Mouse (Mus musculus) megakaryocyte, embryonic 14.5 days (primary cell): ENCODE measurements around the gene Cox17. TPM values are rescaled to one million over a fixed set of nuclear protein-coding genes. Genes with fewer than 3 reads are reported as not detected.

Experiments
- H3K27me3 ChIP-seq: replicated peaks from 2 replicates; pipeline ENCODE3; 2012; ENCODE audit warnings: inconsistent platforms
- H3K36me3 ChIP-seq: replicated peaks from 2 replicates; pipeline ENCODE3; 2012; ENCODE audit warnings: low read length, inconsistent platforms, mixed read lengths
- H3K4me1 ChIP-seq: 2 replicates; pipeline ENCODE4 v1.6.1; 2012; ENCODE audit warnings: inconsistent platforms
- H3K4me3 ChIP-seq: replicated peaks from 2 replicates; pipeline ENCODE3; 2012; ENCODE audit warnings: moderate library complexity, mild to moderate bottlenecking, inconsistent platforms
- H3K9me3 ChIP-seq: 2 replicates; pipeline ENCODE4 v1.6.1; 2012; ENCODE audit warnings: inconsistent platforms
- FLI1 ChIP-seq: IDR thresholded peaks from 2 replicates; pipeline ENCODE4 v1.6.1; 2012; ENCODE audit warnings: low read length, inconsistent platforms, mixed read lengths
- GATA1 ChIP-seq: IDR thresholded peaks from 3 replicates; pipeline ENCODE4 v1.6.1; 2012; ENCODE audit warnings: mixed read lengths, low read length, inconsistent platforms, borderline replicate concordance
- polyA plus RNA-seq: library from polyadenylated mRNA; stranded (reverse); fragments of >175 nt; gene quantifications from 2 replicates; pipeline ENCODE4 v1.2.3, GENCODE M21; 2012; ENCODE audit warnings: low replicate concordance; ENCODE audit not compliant: insufficient read depth

Gene Cox17
- polyA plus RNA-seq, 1 experiment = 292 TPM

GRCm38 (mm10) chr16:38348217-38348761 is 1.5 kb downstream of the Cox17 start:
- H3K4me3 ChIP-seq = peak overlapping the region; percentile 95
- no peaks in the 10 kb centered on the region for H3K9me3 ChIP-seq
- H3K4me1 ChIP-seq = peaks cover 66% of the 10 kb centered on the region
- H3K36me3 ChIP-seq = peaks cover 49% of the 10 kb centered on the region
- TF ChIP-seq GATA1 (no peak), FLI1 (no peak)
- H3K27me3 ChIP-seq = no peaks in the 10 kb centered on the region

GRCm38 (mm10) chr16:38349881-38350280 is 3.1 kb downstream of the Cox17 start:
- H3K36me3 ChIP-seq = peaks cover 58% of the 10 kb centered on the region
- H3K9me3 ChIP-seq = no peaks in the 10 kb centered on the region
- TF ChIP-seq FLI1 (no peak), GATA1 (no peak)
- H3K4me1 ChIP-seq = peaks cover 79% of the 10 kb centered on the region
- no peak overlapping the region for H3K4me3 ChIP-seq
- H3K27me3 ChIP-seq = no peaks in the 10 kb centered on the region

- TF ChIP-seq FLI1 = no peak
- TF ChIP-seq GATA1 = no peak
- Histone ChIP-seq H3K9me3 (no peaks in the 10 kb centered on the region), H3K4me1 (peaks cover 79% of the 10 kb centered on the region), H3K4me3 (no peak overlapping the region), H3K36me3 (peaks cover 62% of the 10 kb centered on the region), H3K27me3 (no peaks in the 10 kb centered on the region)
Observed at GRCm38 (mm10) chr16:38350361-38350855, 3.6 kb downstream of the Cox17 start.

GRCm38 (mm10) chr16:38350939-38351338 is 4.1 kb downstream of the Cox17 start:
- Histone ChIP-seq H3K9me3 (no peaks in the 10 kb centered on the region), H3K4me3 (no peak overlapping the region), H3K4me1 (peaks cover 79% of the 10 kb centered on the region), H3K27me3 (no peaks in the 10 kb centered on the region), H3K36me3 (peaks cover 67% of the 10 kb centered on the region)
- TF ChIP-seq FLI1 (no peak), GATA1 (no peak)

GRCm38 (mm10) chr16:38352031-38352430 is 5.2 kb downstream of the Cox17 start:
- H3K4me1 ChIP-seq = peaks cover 83% of the 10 kb centered on the region
- H3K36me3 ChIP-seq = peaks cover 78% of the 10 kb centered on the region
- H3K4me3 ChIP-seq = no peak overlapping the region

GRCm38 (mm10) chr16:38352851-38353250 is 6.1 kb downstream of the Cox17 start:
- H3K36me3 ChIP-seq = peaks cover 86% of the 10 kb centered on the region
- TF ChIP-seq FLI1 (no peak), GATA1 (no peak)
- peaks cover 82% of the 10 kb centered on the region for H3K4me1 ChIP-seq
- H3K27me3 ChIP-seq = no peaks in the 10 kb centered on the region
- H3K9me3 ChIP-seq = no peaks in the 10 kb centered on the region
- no peak overlapping the region for H3K4me3 ChIP-seq

More at GRCm38 (mm10) chr16:38352031-38352430, 5.2 kb downstream of the Cox17 start:
- H3K27me3 ChIP-seq = no peaks in the 10 kb centered on the region
- H3K9me3 ChIP-seq = no peaks in the 10 kb centered on the region
- TF ChIP-seq GATA1 (no peak), FLI1 (no peak)

- H3K4me3 ChIP-seq = peak overlapping the region; percentile 67
- no peaks in the 10 kb centered on the region for H3K9me3 ChIP-seq
- H3K4me1 ChIP-seq = peaks cover 82% of the 10 kb centered on the region
- no peak for TF ChIP-seq GATA1
- TF ChIP-seq FLI1 = no peak
- H3K27me3 ChIP-seq = no peaks in the 10 kb centered on the region
- H3K36me3 ChIP-seq = peaks cover 87% of the 10 kb centered on the region
Observed at GRCm38 (mm10) chr16:38353642-38354041, 6.9 kb downstream of the Cox17 start.

GRCm38 (mm10) chr16:38354185-38354913 is 7.6 kb downstream of the Cox17 start:
- Histone ChIP-seq H3K36me3 (peaks cover 87% of the 10 kb centered on the region), H3K4me1 (peaks cover 80% of the 10 kb centered on the region), H3K4me3 (peak overlapping the region; percentile 46), H3K27me3 (no peaks in the 10 kb centered on the region), H3K9me3 (no peaks in the 10 kb centered on the region)
- no peak for TF ChIP-seq FLI1
- TF ChIP-seq GATA1 = no peak

- peaks cover 84% of the 10 kb centered on the region for H3K4me1 ChIP-seq
- no peak overlapping the region for H3K4me3 ChIP-seq
- peaks cover 60% of the 10 kb centered on the region for H3K36me3 ChIP-seq
- TF ChIP-seq FLI1 (no peak), GATA1 (no peak)
- H3K27me3 ChIP-seq = no peaks in the 10 kb centered on the region
- H3K9me3 ChIP-seq = no peaks in the 10 kb centered on the region
Observed at GRCm38 (mm10) chr16:38358256-38358812, 11.5 kb downstream of the Cox17 start.

- no peaks in the 10 kb centered on the region for H3K9me3 ChIP-seq
- peaks cover 64% of the 10 kb centered on the region for H3K36me3 ChIP-seq
- TF ChIP-seq FLI1 = no peak
- no peak for TF ChIP-seq GATA1
- peaks cover 85% of the 10 kb centered on the region for H3K4me1 ChIP-seq
- H3K4me3 ChIP-seq = no peak overlapping the region
- no peaks in the 10 kb centered on the region for H3K27me3 ChIP-seq
Observed at GRCm38 (mm10) chr16:38359241-38359640, 12.4 kb downstream of the Cox17 start.
